Mouse (Mus musculus): ENCODE data around the gene Gm21985. TPM values are rescaled to one million over a fixed set of nuclear protein-coding genes. Genes with fewer than 3 reads are reported as not detected.

Gm21985 gene
- total and polyA plus RNA-seq, 3 experiments = 0.51 TPM; not detected in 2

DNA sequence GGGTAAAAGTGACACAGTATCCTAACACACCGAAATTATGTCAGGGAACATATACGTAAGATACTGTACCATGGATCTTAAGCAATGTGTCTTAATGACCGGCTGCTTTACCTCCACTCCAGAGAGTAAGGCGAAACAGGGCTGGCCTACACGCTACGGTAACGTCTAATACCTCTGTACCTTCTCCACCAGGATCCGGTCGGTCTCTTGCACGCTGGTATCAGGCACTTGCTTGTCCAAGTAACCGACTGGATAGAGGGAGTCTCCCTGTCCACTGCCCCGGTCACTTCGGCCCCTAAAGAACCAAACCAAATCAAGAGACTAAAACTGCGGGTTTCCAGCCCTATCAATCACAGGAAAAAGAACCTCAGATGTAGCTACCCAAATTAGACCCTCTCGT, 101.1 kb downstream of the Gm21985 start:
- H3K4me3 ChIP-seq (replicated peaks in 1 of 3; ENCODE audit: low read depth in 2 of 3, low read length in 2 of 3, poor library complexity in 1 of 3) = peak overlapping the region; percentile 78 to 89 (median 82)
- peaks cover 17% of the 10 kb centered on the region for H3K79me2 ChIP-seq (replicated peaks; ENCODE audit: control insufficient read depth, extremely low read depth, insufficient read depth, poor library complexity, severe bottlenecking)
- no peaks in the 10 kb centered on the region for H3K27me3 ChIP-seq (replicated peaks)
- TF ChIP-seq JUND (conservative IDR thresholded peaks at IDR 0.05; ENCODE audit: low read depth, low read length) = no peak
- TF ChIP-seq IRF4 (IDR thresholded peaks at IDR 0.05; ENCODE audit: low read depth, low read length) = no peak
- TF ChIP-seq MYC (IDR thresholded peaks at IDR 0.05; ENCODE audit: low read depth, low read length) = no peak
- TF ChIP-seq ZMIZ1 (IDR thresholded peaks at IDR 0.05; ENCODE audit: low read depth, low read length) = no peak
- no peak for TF ChIP-seq POLR2A (IDR thresholded peaks at IDR 0.05; ENCODE audit: low read depth, low read length)
- no peak for TF ChIP-seq BHLHE40 (IDR thresholded peaks at IDR 0.05; ENCODE audit: low read depth, low read length)
- TF ChIP-seq USF1 (IDR thresholded peaks at IDR 0.05; ENCODE audit: low read depth, low read length) = no peak
- H3K9ac ChIP-seq (ENCODE audit: insufficient read depth, low read depth) = peak overlapping the region; percentile 87
- dilution Hi-C loops (cut with MboI; ENCODE audit: extremely low pct_ligation_motif_present, extremely low pct_unique_long_range_greater_than_20kb, low sequenced_read_pairs) (no loop called here), in situ Hi-C loops (cut with MboI; ENCODE audit: low pct_ligation_motif_present, low pct_unique_long_range_greater_than_20kb, low sequenced_read_pairs) (loop anchor here (10.0 kb wide), 1 partner anchor 102 kb away; the partner anchor contains the start of genes Gm21985, Nop10 and Slc12a6)
- no peaks in the 10 kb centered on the region for H3K9me3 ChIP-seq (replicated peaks; ENCODE audit: low read length)
- H3K4me2 ChIP-seq (ENCODE audit: insufficient read depth, low read depth, poor library complexity, severe bottlenecking) = peak overlapping the region; percentile 86
- no peak for DNase-seq (ENCODE audit: extremely low read depth)
- H3K4me1 ChIP-seq (ENCODE audit: control insufficient read depth in 1 of 2, insufficient read depth in 2 of 2) = peaks cover 0 to 20% of the 10 kb centered on the region in 2 experiments; a peak in 2 of 4 replicates
- H3K36me3 ChIP-seq (replicated peaks in 1 of 2; ENCODE audit: control insufficient read depth in 1 of 2, insufficient read depth in 1 of 2, low read length in 1 of 2) = peaks cover 18 to 38% of the 10 kb centered on the region in 2 experiments
- H3K27ac ChIP-seq (ENCODE audit: insufficient read depth, low read depth) = no peak overlapping the region

DNA sequence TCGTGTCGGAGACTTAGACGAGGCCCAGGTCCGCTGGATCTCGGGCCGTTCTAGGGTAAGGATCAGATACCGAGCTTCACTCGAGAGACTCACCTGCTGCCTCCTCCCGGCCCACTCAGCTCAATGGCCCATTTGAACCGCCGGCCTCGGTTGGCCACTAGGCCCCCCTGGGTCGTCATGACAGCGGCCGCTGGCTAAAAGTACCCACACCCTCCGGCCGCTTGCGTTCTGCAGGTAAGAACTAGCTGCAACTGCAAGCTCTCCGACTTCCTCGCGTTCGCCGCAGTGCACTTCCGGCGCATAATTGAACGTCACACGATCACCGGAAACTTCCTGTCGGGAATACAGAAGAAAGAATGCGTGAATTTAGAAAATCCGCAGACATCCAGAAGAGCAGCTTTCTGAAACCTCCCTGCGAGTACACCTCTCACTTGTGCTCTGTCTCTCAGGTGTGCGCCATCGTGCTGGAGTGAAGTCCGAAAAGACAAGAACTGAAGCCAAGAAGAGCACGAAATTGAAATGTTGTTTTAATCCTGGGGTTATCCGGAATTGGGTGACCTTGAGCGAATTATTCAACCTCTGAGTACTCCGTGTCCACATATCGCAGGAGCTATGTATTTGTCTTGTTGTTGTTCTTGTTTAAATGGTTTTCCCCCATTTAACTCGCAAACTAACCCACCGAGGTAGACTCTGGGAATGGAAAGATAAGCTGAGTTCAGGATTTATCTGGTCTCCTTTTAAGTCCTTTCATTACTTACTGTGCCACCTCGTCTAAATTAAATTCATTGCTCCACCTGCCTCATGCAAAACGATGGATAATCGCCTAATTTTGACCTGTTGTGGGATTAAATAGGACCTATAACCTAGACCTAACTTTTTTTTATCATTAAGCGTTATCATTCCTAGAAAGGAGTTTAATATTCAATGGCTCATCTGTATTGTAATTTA, 101.9 kb downstream of the Gm21985 start, which contains the start of gene Emc4:
Gene Emc4, minus strand, starts transcription at position 302 of the 948 bp plus-strand sequence.
- peak within 1 kb of the TSS; percentile 89 for H3K4me2 ChIP-seq (ENCODE audit: insufficient read depth, low read depth, poor library complexity, severe bottlenecking)
- peak within 1 kb of the TSS; percentile 87 for H3K9ac ChIP-seq (ENCODE audit: insufficient read depth, low read depth)
- in situ Hi-C loops (cut with MboI; ENCODE audit: low pct_ligation_motif_present, low pct_unique_long_range_greater_than_20kb, low sequenced_read_pairs) = loop anchor here (10.0 kb wide), 1 partner anchor 103 kb away; the partner anchor contains the start of genes Gm21985, Nop10 and Slc12a6
- peaks cover 14 to 32% of the 10 kb centered on the region in 2 experiments for H3K36me3 ChIP-seq (replicated peaks in 1 of 2; ENCODE audit: control insufficient read depth in 1 of 2, insufficient read depth in 1 of 2, low read length in 1 of 2)
- dilution Hi-C loops (cut with MboI; ENCODE audit: extremely low pct_ligation_motif_present, extremely low pct_unique_long_range_greater_than_20kb, low sequenced_read_pairs) = no loop called here
- H3K4me3 ChIP-seq (replicated peaks in 1 of 3; ENCODE audit: low read depth in 2 of 3, low read length in 2 of 3, poor library complexity in 1 of 3) = peak within 1 kb of the TSS; percentile 78 to 89 (median 82)
- H3K4me1 ChIP-seq (ENCODE audit: control insufficient read depth in 1 of 2, insufficient read depth in 2 of 2) = peaks cover 0 to 20% of the 10 kb centered on the region in 2 experiments; a peak in 2 of 4 replicates
- H3K27ac ChIP-seq (ENCODE audit: insufficient read depth, low read depth) = no peak within 1 kb of the TSS; the same call in 1 of the 2 replicates
- H3K9me3 ChIP-seq (replicated peaks; ENCODE audit: low read length) = no peaks in the 10 kb centered on the region
- H3K79me2 ChIP-seq (replicated peaks; ENCODE audit: control insufficient read depth, extremely low read depth, insufficient read depth, poor library complexity, severe bottlenecking) = peaks cover 17% of the 10 kb centered on the region
- H3K27me3 ChIP-seq (replicated peaks) = no peaks in the 10 kb centered on the region
- DNase-seq (ENCODE audit: extremely low read depth) = peak; percentile 91
- TF ChIP-seq SIN3A (IDR thresholded peaks at IDR 0.05; ENCODE audit: low read length) (peak; percentile 98), RAD21 (IDR thresholded peaks at IDR 0.05; ENCODE audit: low read depth, low read length) (no peak), USF1 (IDR thresholded peaks at IDR 0.05; ENCODE audit: low read depth, low read length) (no peak), CTCF (conservative IDR thresholded peaks at IDR 0.05 in 1 of 2, IDR thresholded peaks at IDR 0.05 in 1 of 2; ENCODE audit: low read depth in 2 of 2, low read length in 2 of 2) (no peak), UBTF (IDR thresholded peaks at IDR 0.05; ENCODE audit: low read depth, low read length) (peak; percentile 64; the same call in 1 of the 2 replicates), CHD1 (IDR thresholded peaks at IDR 0.05; ENCODE audit: low read depth, low read length) (peak; percentile 73; the same call in 1 of the 2 replicates), RCOR1 (conservative IDR thresholded peaks at IDR 0.05; ENCODE audit: low read depth, low read length) (0 out of 2 replicates have a peak, but pooled peaks have one; percentile 48), ZC3H11A (IDR thresholded peaks at IDR 0.05; ENCODE audit: low read depth, low read length) (no peak), MYC (IDR thresholded peaks at IDR 0.05; ENCODE audit: low read depth, low read length) (peak; percentile 98), PAX5 (IDR thresholded peaks at IDR 0.05; ENCODE audit: low read length) (no peak), ZKSCAN1 (IDR thresholded peaks at IDR 0.05; ENCODE audit: borderline replicate concordance, low read depth, low read length) (no peak), HCFC1 (IDR thresholded peaks at IDR 0.05; ENCODE audit: low read depth, low read length) (peak; percentile 92), ELF1 (IDR thresholded peaks at IDR 0.05; ENCODE audit: low read depth, low read length) (peak; percentile 95), SMC3 (IDR thresholded peaks at IDR 0.05; ENCODE audit: low read depth, low read length) (no peak), EP300 (IDR thresholded peaks at IDR 0.05; ENCODE audit: low read length) (no peak), MAZ (IDR thresholded peaks at IDR 0.05; ENCODE audit: low read depth, low read length) (no peak), TBP (conservative IDR thresholded peaks at IDR 0.05; ENCODE audit: low read depth, low read length) (peak; percentile 93), CHD2 (IDR thresholded peaks at IDR 0.05; ENCODE audit: low read length) (peak; percentile 78), JUND (conservative IDR thresholded peaks at IDR 0.05; ENCODE audit: low read depth, low read length) (no peak), IRF4 (IDR thresholded peaks at IDR 0.05; ENCODE audit: low read depth, low read length) (peak; percentile 64; the same call in 1 of the 2 replicates), E2F4 (IDR thresholded peaks at IDR 0.05; ENCODE audit: insufficient replicate concordance, low read depth, low read length) (0 out of 2 replicates have a peak, but pooled peaks have one; percentile 23), GABPA (IDR thresholded peaks at IDR 0.05; ENCODE audit: insufficient replicate concordance, low read depth, low read length) (peak; percentile 22; the same call in 1 of the 2 replicates), KAT2A (IDR thresholded peaks at IDR 0.05; ENCODE audit: insufficient replicate concordance, low read length) (peak; percentile 89), MEF2A (IDR thresholded peaks at IDR 0.05; ENCODE audit: borderline replicate concordance, low read depth, low read length) (peak; percentile 85), MXI1 (IDR thresholded peaks at IDR 0.05; ENCODE audit: low read depth, low read length) (peak; percentile 93), POLR2AphosphoS2 (IDR thresholded peaks at IDR 0.05; ENCODE audit: low read depth, low read length) (peak; percentile 94)
